Comparison of ENCODE assay signal across 8 mouse cellular contexts in genomic region chr19:5037678-5038571, GRCm38 (mm10). TPM values are rescaled to one million over a fixed set of nuclear protein-coding genes. Genes with fewer than 3 reads are reported as not detected.
A peak's percentile ranks its signal among the peaks of the same experiment; 100 is the strongest.
DNase-seq lines count a peak whose midpoint lies in the region; ATAC-seq and TF ChIP-seq lines count a peak whose summit lies in the region.

No protein-coding gene starts in this region.

- peak overlapping the region; percentile 95 for H3K4me3 ChIP-seq in intestine, embryonic 14.5 days (ENCODE audit: low read depth, low read length)
- peak overlapping the region; percentile 76 for H3K4me3 ChIP-seq in midbrain, embryonic 11.5 days (ENCODE audit: low read depth, low read length)
- H3K4me3 ChIP-seq in spleen, adult 2 months (ENCODE audit: extremely low read depth, insufficient read depth, insufficient read length), result peak overlapping the region; percentile 72

- ATAC-seq in intestine, embryonic 14.5 days (replicated peaks; ENCODE audit: low FRiP score, low TSS enrichment, low read depth), result peak; percentile 83
- ATAC-seq in midbrain, embryonic 11.5 days (ENCODE audit: low FRiP score), result peak; percentile 53
- ATAC-seq in monocyte, adult 5-6 weeks (replicated peaks; ENCODE audit: insufficient number of reproducible peaks, low FRiP score, low TSS enrichment, poor library complexity, severe bottlenecking), result no peak

- peak overlapping the region; percentile 69 for H3K9ac ChIP-seq in intestine, embryonic 14.5 days (ENCODE audit: low read length)
- peak overlapping the region; percentile 88 for H3K9ac ChIP-seq in midbrain, embryonic 11.5 days (ENCODE audit: low read length)

- peak overlapping the region; percentile 95 for H3K4me2 ChIP-seq in intestine, embryonic 14.5 days (ENCODE audit: low read length)
- peak overlapping the region; percentile 99 for H3K4me2 ChIP-seq in midbrain, embryonic 11.5 days

- H3K36me3 ChIP-seq in intestine, embryonic 14.5 days (ENCODE audit: control insufficient read depth, insufficient read depth, low read length), result no peaks in the 10 kb centered on the region
- H3K36me3 ChIP-seq in midbrain, embryonic 11.5 days (ENCODE audit: control insufficient read depth, insufficient read depth, low read length), result no peaks in the 10 kb centered on the region
- no peaks in the 10 kb centered on the region for H3K36me3 ChIP-seq in spleen, adult 2 months (ENCODE audit: control insufficient read depth, insufficient read depth, low read length)

- H3K9me3 ChIP-seq in intestine, embryonic 14.5 days (ENCODE audit: control insufficient read depth, low read length), result no peaks in the 10 kb centered on the region
- H3K9me3 ChIP-seq in midbrain, embryonic 11.5 days (ENCODE audit: control insufficient read depth, low read length), result no peaks in the 10 kb centered on the region

- TF ChIP-seq CTCF in spleen, adult 2 months (IDR thresholded peaks at IDR 0.05; ENCODE audit: extremely low read depth, insufficient read depth, insufficient read length, insufficient replicate concordance), result no peak

- no peak for TF ChIP-seq POLR2A in spleen, adult 2 months (IDR thresholded peaks at IDR 0.05; ENCODE audit: low read depth, low read length)

- peak; percentile 40 for DNase-seq in adipocyte (ENCODE audit: low spot score)
- DNase-seq in cerebellum, postnatal 25 days, result peak; percentile 95
- DNase-seq in gastrocnemius, adult 8-10 months (ENCODE audit: low spot score in 2 of 2), result peak; percentile 54 to 64
- DNase-seq in intestine, embryonic 14.5 days (ENCODE audit: low spot score), result peak; percentile 99
- peak; percentile 84 to 91 for DNase-seq in left cerebral cortex, postnatal 25 days (ENCODE audit: low spot score in 2 of 2)
- peak; percentile 99 for DNase-seq in midbrain, embryonic 11.5 days (ENCODE audit: low spot score, missing footprints)
- DNase-seq in spleen, adult 2 months (ENCODE audit: low read depth in 1 of 2, low spot score in 2 of 2), result no peak

- intact Hi-C loops in left cerebral cortex, postnatal 25 days (cut with DNase I), result no loop called here

- H3K27ac ChIP-seq in intestine, embryonic 14.5 days (ENCODE audit: low read depth), result peak overlapping the region; percentile 90
- peak overlapping the region; percentile 80 for H3K27ac ChIP-seq in midbrain, embryonic 11.5 days (ENCODE audit: low read depth, low read length)
- no peak overlapping the region for H3K27ac ChIP-seq in spleen, adult 2 months (ENCODE audit: insufficient read depth, low read length)

- no peaks in the 10 kb centered on the region for H3K27me3 ChIP-seq in intestine, embryonic 14.5 days (replicated peaks; ENCODE audit: control insufficient read depth, insufficient read depth, low read length)
- H3K27me3 ChIP-seq in midbrain, embryonic 11.5 days (ENCODE audit: control insufficient read depth, insufficient read depth, low read length), result no peaks in the 10 kb centered on the region
- peaks cover 2% of the 10 kb centered on the region; the same call in 1 of the 2 replicates for H3K27me3 ChIP-seq in spleen, adult 2 months (ENCODE audit: control insufficient read depth, insufficient read depth, low read length)

- WGBS in intestine, embryonic 14.5 days, result 3% methylated on average over 32 of the region's 32 CpGs
- 8% methylated on average over 32 of the region's 32 CpGs for WGBS in midbrain, embryonic 11.5 days
- WGBS in spleen, adult 2 months, result 9% methylated on average over 32 of the region's 32 CpGs

- peaks cover 16% of the 10 kb centered on the region for H3K4me1 ChIP-seq in intestine, embryonic 14.5 days (replicated peaks; ENCODE audit: control insufficient read depth, insufficient read depth, low read length)
- H3K4me1 ChIP-seq in midbrain, embryonic 11.5 days (ENCODE audit: control insufficient read depth, insufficient read depth, low read length), result peaks cover 26% of the 10 kb centered on the region
- peaks cover 16% of the 10 kb centered on the region for H3K4me1 ChIP-seq in spleen, adult 2 months (ENCODE audit: control insufficient read depth, insufficient read depth, insufficient read length)

RNA-seq across cellular contexts. Expression of gene B4gat1, which starts 0.7 kb away (rescaled TPM):
- total RNA-seq in gastrocnemius, adult 8-10 months (2022), result 10 to 100 TPM; 16.0 to 23.1 (median 19.5) TPM
- 39.1 and 45.2 TPM in 2 replicates for polyA plus RNA-seq in intestine, embryonic 14.5 days (2014; fragmentation: Nextera tagmentation; extraction: Ambion mirVana)
- 100 to 1,000 TPM; 126 to 132 TPM for total RNA-seq in left cerebral cortex, postnatal 25 days (2021)
- polyA plus RNA-seq in midbrain, embryonic 11.5 days (2014; fragmentation: Nextera tagmentation; extraction: Ambion mirVana), result 40.1 and 41.7 TPM in 2 replicates
- 9.7 and 12.0 TPM in 2 replicates for polyA plus RNA-seq in spleen, adult 2 months (2012; rRNA removed)
- 5.1 to 6.9 TPM in 2 of 3 replicates, not detected in the other for total RNA-seq in monocyte, adult 5-6 weeks (2017)

RNA-seq across cellular contexts. Expression of gene AC124502.3, which starts 0.8 kb away (rescaled TPM):
- 1 to 10 TPM in 3 of 4 experiments, under 1 TPM in 1; 0.61 to 1.7 (median 1.4) TPM for total RNA-seq in gastrocnemius, adult 8-10 months (2022)
- polyA plus RNA-seq in intestine, embryonic 14.5 days (2014; fragmentation: Nextera tagmentation; extraction: Ambion mirVana), result 1.1 and 1.6 TPM in 2 replicates
- 1 to 10 TPM; 3.6 to 5.2 TPM for total RNA-seq in left cerebral cortex, postnatal 25 days (2021)
- polyA plus RNA-seq in midbrain, embryonic 11.5 days (2014; fragmentation: Nextera tagmentation; extraction: Ambion mirVana), result 1.6 TPM in 2 replicates
- 0.36 and 0.79 TPM in 2 replicates for polyA plus RNA-seq in spleen, adult 2 months (2012; rRNA removed)
- 4.3 TPM in 1 of 3 replicates, not detected in the others for total RNA-seq in monocyte, adult 5-6 weeks (2017)

RNA-seq across cellular contexts. Expression of gene Brms1, which starts 3.2 kb away (rescaled TPM):
- 10 to 100 TPM; 14.8 to 17.6 (median 16.4) TPM for total RNA-seq in gastrocnemius, adult 8-10 months (2022)
- polyA plus RNA-seq in intestine, embryonic 14.5 days (2014; fragmentation: Nextera tagmentation; extraction: Ambion mirVana), result 49.6 and 50.8 TPM in 2 replicates
- total RNA-seq in left cerebral cortex, postnatal 25 days (2021), result 10 to 100 TPM; 20.2 to 23.6 TPM
- 66.1 and 68.4 TPM in 2 replicates for polyA plus RNA-seq in midbrain, embryonic 11.5 days (2014; fragmentation: Nextera tagmentation; extraction: Ambion mirVana)
- 35.8 and 44.7 TPM in 2 replicates for polyA plus RNA-seq in spleen, adult 2 months (2012; rRNA removed)
- total RNA-seq in monocyte, adult 5-6 weeks (2017), result 16.6 to 60.3 TPM (median 46.3 TPM) in 3 replicates

RNA-seq across cellular contexts. Expression of gene Rin1, which starts 12.4 kb away (rescaled TPM):
- 1 to 10 TPM in 1 of 4 experiments, under 1 TPM in 3; 0.47 to 1.0 (median 0.75) TPM for total RNA-seq in gastrocnemius, adult 8-10 months (2022)
- polyA plus RNA-seq in intestine, embryonic 14.5 days (2014; fragmentation: Nextera tagmentation; extraction: Ambion mirVana), result 2.6 and 3.8 TPM in 2 replicates
- 10 to 100 TPM; 92.7 to 93.9 TPM for total RNA-seq in left cerebral cortex, postnatal 25 days (2021)
- polyA plus RNA-seq in midbrain, embryonic 11.5 days (2014; fragmentation: Nextera tagmentation; extraction: Ambion mirVana), result 0.63 and 1.4 TPM in 2 replicates
- 1.9 and 2.6 TPM in 2 replicates for polyA plus RNA-seq in spleen, adult 2 months (2012; rRNA removed)
- total RNA-seq in monocyte, adult 5-6 weeks (2017), result 0.19 to 0.68 TPM (median 0.21 TPM) in 3 replicates

RNA-seq across cellular contexts. Expression of gene Slc29a2, which starts 14.3 kb away (rescaled TPM):
- total RNA-seq in gastrocnemius, adult 8-10 months (2022), result 1 to 10 TPM; 4.0 to 6.1 (median 4.3) TPM
- polyA plus RNA-seq in intestine, embryonic 14.5 days (2014; fragmentation: Nextera tagmentation; extraction: Ambion mirVana), result 6.8 and 7.0 TPM in 2 replicates
- total RNA-seq in left cerebral cortex, postnatal 25 days (2021), result 10 to 100 TPM; 14.1 to 15.0 TPM
- polyA plus RNA-seq in midbrain, embryonic 11.5 days (2014; fragmentation: Nextera tagmentation; extraction: Ambion mirVana), result 4.2 TPM in 2 replicates
- polyA plus RNA-seq in spleen, adult 2 months (2012; rRNA removed), result 6.8 and 8.8 TPM in 2 replicates
- total RNA-seq in monocyte, adult 5-6 weeks (2017), result 0.97 TPM in 1 of 3 replicates, not detected in the others

Comparison
In these comparisons a context has a peak if more than half of its experiments do, and no peak if none do; other contexts are left out.
1. DNase-seq: peak in adipocyte (single experiment), cerebellum, postnatal 25 days (2 of 2), gastrocnemius, adult 8-10 months (2 of 2), intestine, embryonic 14.5 days (single experiment), left cerebral cortex, postnatal 25 days (2 of 2) and midbrain, embryonic 11.5 days (single experiment); none in spleen, adult 2 months (0 of 2).
2. RNA of gene B4gat1, which starts 0.7 kb away (total RNA-seq): 126 to 132 TPM in left cerebral cortex, postnatal 25 days; 16.0 to 23.1 TPM in gastrocnemius, adult 8-10 months and 5.1 to 6.9 TPM in monocyte, adult 5-6 weeks; every median in the first group is over 4 times any median in the second.
3. Peak in every context shown above with its lines, with median percentiles within 50 percentile points of each other: H3K4me3 ChIP-seq.